18 mouse cellular contexts compared by ENCODE assay signal in the genomic region with DNA sequence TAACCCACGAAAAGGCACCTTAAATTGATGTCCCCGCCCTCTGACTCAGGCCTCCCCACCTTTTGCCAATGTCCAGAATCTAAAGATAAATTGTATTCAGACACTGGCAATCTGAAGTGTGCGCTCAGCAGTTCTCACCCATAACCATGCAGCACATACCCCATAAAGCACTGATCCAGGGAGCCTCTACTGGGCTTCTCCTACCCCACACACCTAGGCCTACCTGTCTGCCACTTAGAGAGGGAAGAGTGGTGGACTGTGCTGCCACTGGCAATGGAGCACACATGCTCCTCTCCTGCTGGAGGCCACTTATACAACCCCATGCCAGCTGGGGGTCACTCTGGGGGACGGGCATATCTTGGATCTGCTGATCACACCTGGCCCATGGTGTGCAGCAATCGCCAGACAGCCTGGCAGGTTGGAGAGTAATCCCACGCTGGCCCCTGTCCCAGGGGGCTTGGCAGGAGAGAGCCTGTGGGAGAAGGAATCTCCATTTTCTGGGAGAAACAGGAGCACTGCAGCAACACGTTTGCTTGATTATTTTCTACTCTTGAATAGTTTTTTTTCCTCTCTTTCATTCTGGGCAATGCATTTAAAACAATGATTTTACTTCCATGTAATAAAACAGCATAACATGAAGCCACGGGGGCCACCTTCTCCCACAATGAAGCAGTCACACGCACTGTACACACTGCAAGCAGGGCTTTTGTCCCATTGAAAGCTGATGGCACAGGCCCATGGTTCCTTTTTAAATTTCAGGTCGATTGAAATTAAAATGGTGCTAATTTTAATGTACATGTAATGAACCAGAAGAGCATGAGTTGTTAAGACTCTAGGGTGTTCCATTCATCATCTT.
DNase-seq lines count a peak whose midpoint lies in the region; ATAC-seq lines count a peak whose summit lies in the region.
"Had no signal": no experiment of that assay in that cellular context is flagged by ENCODE, and none has a peak within 500 bp of the region (broad histone marks: within the 10 kb centered on the region; RNA-seq: fewer than 3 reads in every experiment).

No protein-coding gene starts in this region.

- H3K27me3 ChIP-seq in midbrain, embryonic 11.5 days (ENCODE audit: control insufficient read depth, insufficient read depth, low read length): no peaks in the 10 kb centered on the region
- no peaks in the 10 kb centered on the region for H3K27me3 ChIP-seq in midbrain, embryonic 10.5 days (ENCODE audit: low read depth, poor library complexity, severe bottlenecking)
- H3K27me3 ChIP-seq in forebrain, embryonic 11.5 days (ENCODE audit: control insufficient read depth, insufficient read depth, low read length): no peaks in the 10 kb centered on the region
- H3K27me3 ChIP-seq in hindbrain, embryonic 12.5 days: no peaks in the 10 kb centered on the region
- H3K27me3 ChIP-seq in midbrain, embryonic 15.5 days (replicated peaks): no peaks in the 10 kb centered on the region
- H3K27me3 ChIP-seq: embryonic facial prominence, embryonic 12.5 days; heart, embryonic 12.5 days; intestine, embryonic 15.5 days; liver, embryonic 13.5 days; stomach, embryonic 15.5 days had no signal

- WGBS in midbrain, embryonic 11.5 days: 77% methylated on average over 10 of the region's 10 CpGs
- WGBS in midbrain, embryonic 10.5 days: 76% methylated on average over 10 of the region's 10 CpGs
- 71% methylated on average over 10 of the region's 10 CpGs for WGBS in forebrain, embryonic 11.5 days
- WGBS in hindbrain, embryonic 12.5 days: 72% methylated on average over 10 of the region's 10 CpGs
- WGBS in midbrain, embryonic 15.5 days: 72% methylated on average over 10 of the region's 10 CpGs

- peak; percentile 49 for ATAC-seq in midbrain, embryonic 11.5 days (ENCODE audit: low FRiP score)
- ATAC-seq in forebrain, embryonic 11.5 days (replicated peaks; ENCODE audit: low FRiP score): peak; percentile 64
- peak; percentile 60 for ATAC-seq in hindbrain, embryonic 12.5 days (ENCODE audit: low FRiP score)
- ATAC-seq in midbrain, embryonic 15.5 days (replicated peaks): 0 out of 2 replicates have a peak, but pooled peaks have one; percentile 30
- ATAC-seq: intestine, embryonic 15.5 days had no signal

- H3K4me3 ChIP-seq in midbrain, embryonic 11.5 days (ENCODE audit: low read depth, low read length): no peak overlapping the region
- H3K4me3 ChIP-seq in midbrain, embryonic 10.5 days: no peak overlapping the region
- no peak overlapping the region for H3K4me3 ChIP-seq in forebrain, embryonic 11.5 days (ENCODE audit: low read depth, low read length)
- H3K4me3 ChIP-seq in hindbrain, embryonic 12.5 days: no peak overlapping the region
- no peak overlapping the region for H3K4me3 ChIP-seq in midbrain, embryonic 15.5 days
- H3K4me3 ChIP-seq: embryonic facial prominence, embryonic 12.5 days; gastrocnemius, adult 2 months; heart, embryonic 12.5 days; intestine, embryonic 15.5 days; liver, embryonic 13.5 days; stomach, embryonic 15.5 days had no signal

- H3K27ac ChIP-seq in midbrain, embryonic 11.5 days (ENCODE audit: low read depth, low read length): no peak overlapping the region
- H3K27ac ChIP-seq in midbrain, embryonic 10.5 days (replicated peaks): no peak overlapping the region
- H3K27ac ChIP-seq in forebrain, embryonic 11.5 days (ENCODE audit: low read depth, low read length): no peak overlapping the region
- H3K27ac ChIP-seq in hindbrain, embryonic 12.5 days: no peak overlapping the region
- H3K27ac ChIP-seq in midbrain, embryonic 15.5 days: no peak overlapping the region
- H3K27ac ChIP-seq: embryonic facial prominence, embryonic 12.5 days; gastrocnemius, adult 2 months; intestine, embryonic 15.5 days; liver, embryonic 13.5 days; stomach, embryonic 15.5 days had no signal

- H3K9ac ChIP-seq in midbrain, embryonic 11.5 days (ENCODE audit: low read length): no peak overlapping the region
- H3K9ac ChIP-seq in forebrain, embryonic 11.5 days (ENCODE audit: low read length): no peak overlapping the region
- H3K9ac ChIP-seq in hindbrain, embryonic 12.5 days: no peak overlapping the region
- H3K9ac ChIP-seq in midbrain, embryonic 15.5 days: no peak overlapping the region
- H3K9ac ChIP-seq: embryonic facial prominence, embryonic 12.5 days; heart, embryonic 12.5 days; intestine, embryonic 15.5 days; liver, embryonic 13.5 days; stomach, embryonic 15.5 days had no signal

- no peaks in the 10 kb centered on the region for H3K9me3 ChIP-seq in midbrain, embryonic 11.5 days (ENCODE audit: control insufficient read depth, low read length)
- no peaks in the 10 kb centered on the region for H3K9me3 ChIP-seq in midbrain, embryonic 10.5 days (replicated peaks)
- no peaks in the 10 kb centered on the region for H3K9me3 ChIP-seq in forebrain, embryonic 11.5 days (ENCODE audit: control insufficient read depth, low read length)
- no peaks in the 10 kb centered on the region for H3K9me3 ChIP-seq in hindbrain, embryonic 12.5 days (replicated peaks)
- no peaks in the 10 kb centered on the region for H3K9me3 ChIP-seq in midbrain, embryonic 15.5 days
- H3K9me3 ChIP-seq: embryonic facial prominence, embryonic 12.5 days; heart, embryonic 12.5 days; intestine, embryonic 15.5 days; liver, embryonic 13.5 days; stomach, embryonic 15.5 days had no signal

- intact Hi-C loops in left cerebral cortex, postnatal 25 days (cut with DNase I): no loop called here

- no peak overlapping the region for H3K4me2 ChIP-seq in midbrain, embryonic 11.5 days
- H3K4me2 ChIP-seq in forebrain, embryonic 11.5 days (ENCODE audit: low read depth, low read length, severe bottlenecking): no peak overlapping the region
- no peak overlapping the region for H3K4me2 ChIP-seq in hindbrain, embryonic 12.5 days (replicated peaks)
- no peak overlapping the region for H3K4me2 ChIP-seq in midbrain, embryonic 15.5 days
- H3K4me2 ChIP-seq: embryonic facial prominence, embryonic 12.5 days; heart, embryonic 12.5 days; intestine, embryonic 15.5 days; liver, embryonic 13.5 days; stomach, embryonic 15.5 days had no signal

- no peaks in the 10 kb centered on the region for H3K36me3 ChIP-seq in midbrain, embryonic 11.5 days (ENCODE audit: control insufficient read depth, insufficient read depth, low read length)
- no peaks in the 10 kb centered on the region for H3K36me3 ChIP-seq in midbrain, embryonic 10.5 days
- H3K36me3 ChIP-seq in forebrain, embryonic 11.5 days (ENCODE audit: control insufficient read depth, insufficient read depth, low read length): no peaks in the 10 kb centered on the region
- H3K36me3 ChIP-seq in hindbrain, embryonic 12.5 days: no peaks in the 10 kb centered on the region
- H3K36me3 ChIP-seq in midbrain, embryonic 15.5 days (replicated peaks): no peaks in the 10 kb centered on the region
- H3K36me3 ChIP-seq: embryonic facial prominence, embryonic 12.5 days; heart, embryonic 12.5 days; intestine, embryonic 15.5 days; liver, embryonic 13.5 days; stomach, embryonic 15.5 days had no signal

- H3K4me1 ChIP-seq in midbrain, embryonic 11.5 days (ENCODE audit: control insufficient read depth, insufficient read depth, low read length): no peaks in the 10 kb centered on the region
- H3K4me1 ChIP-seq in midbrain, embryonic 10.5 days: no peaks in the 10 kb centered on the region
- no peaks in the 10 kb centered on the region for H3K4me1 ChIP-seq in forebrain, embryonic 11.5 days (replicated peaks; ENCODE audit: control insufficient read depth, insufficient read depth, low read length)
- H3K4me1 ChIP-seq in hindbrain, embryonic 12.5 days: no peaks in the 10 kb centered on the region
- no peaks in the 10 kb centered on the region for H3K4me1 ChIP-seq in midbrain, embryonic 15.5 days
- H3K4me1 ChIP-seq: embryonic facial prominence, embryonic 12.5 days; heart, embryonic 12.5 days; intestine, embryonic 15.5 days; liver, embryonic 13.5 days; stomach, embryonic 15.5 days had no signal

- DNase-seq in midbrain, embryonic 11.5 days (ENCODE audit: low spot score, missing footprints): no peak
- no peak for DNase-seq in midbrain, embryonic 10.5 days (ENCODE audit: low spot score)
- no peak for DNase-seq in forebrain, embryonic 11.5 days (ENCODE audit: low spot score)
- no peak for DNase-seq in left cerebral cortex, postnatal 25 days (ENCODE audit: low spot score in 2 of 2)
- DNase-seq in urinary bladder, postnatal 25 days (ENCODE audit: low spot score): no peak
- DNase-seq: adrenal gland, adult 8-10 months; B cell, adult 2 months; cerebellum, adult 18-20 months; gastrocnemius, adult 2 months; left cerebral cortex, postnatal 4 days; liver, embryonic 13.5 days; spleen, adult 18-20 months had no signal
